Mouse (Mus musculus) erythroid progenitor cell, adult 5-6 weeks (primary cell): ENCODE results near the gene Prl8a9. TPM values are rescaled to one million over a fixed set of nuclear protein-coding genes. Genes with fewer than 3 reads are reported as not detected.

Source experiments
- ATAC-seq: replicated peaks from 2 replicates; pipeline ENCODE4 v1.8.0; 2016; ENCODE audit warnings: moderate number of reproducible peaks, mild to moderate bottlenecking, moderate TSS enrichment, inconsistent platforms; ENCODE audit not compliant: poor library complexity, low FRiP score, severe bottlenecking
- total RNA-seq, 2 experiments: library from RNA; stranded (forward) in 1 of 2; stranded (reverse) in 1 of 2; fragments of 150-400 nt in 1 of 2; fragments of 186-747, 209-891 nt in 1 of 2; gene quantifications; 2 replicates each; pipeline versions ENCODE4 v1.2.3 to v1.2.4; 2015 to 2017; ENCODE audit warnings: low replicate concordance in 2 of 2

Prl8a9 gene
- total RNA-seq (2015; ENCODE audit: low replicate concordance) (not detected in 2 replicates), total RNA-seq (2017; ENCODE audit: low replicate concordance) (not detected in 2 replicates)

GRCm38 (mm10) chr13:27564506-27564905, at the start of gene Prl8a9:
TSS of gene Prl8a9 (minus strand) at chr13:27564606.
- no peak for ATAC-seq

GRCm38 (mm10) chr13:27610482-27610881, 46.1 kb upstream of the Prl8a9 start, which contains the start of gene Prl7b1:
TSS of gene Prl7b1 (minus strand) at chr13:27610582.
- ATAC-seq: no peak

- no peak for ATAC-seq
Observed at GRCm38 (mm10) chr13:27582071-27582470, 17.7 kb upstream of the Prl8a9 start, which contains the start of gene Prl8a1. TSS of gene Prl8a1 (minus strand) at chr13:27582171.

- no peak for ATAC-seq
Observed at GRCm38 (mm10) chr13:27553336-27553735, 11.1 kb downstream of the Prl8a9 start.

- ATAC-seq: no peak
Observed at GRCm38 (mm10) chr13:27523156-27523555, 41.2 kb downstream of the Prl8a9 start.

GRCm38 (mm10) chr13:27513117-27513516, 51.3 kb downstream of the Prl8a9 start, which contains the start of gene Prl8a8:
TSS of gene Prl8a8 (minus strand) at chr13:27513217.
- ATAC-seq: no peak

Other genes starting within 250 kb of the Prl8a9 start
- gene Prl8a2, start 218.9 kb downstream of the Prl8a9 start, total RNA-seq (2015; ENCODE audit: low replicate concordance): not detected in 2 replicates
- gene Prl8a2, start 218.9 kb downstream of the Prl8a9 start, total RNA-seq (2017; ENCODE audit: low replicate concordance): not detected in 2 replicates
- not detected in 2 replicates for gene Prl2b1, start 173.8 kb downstream of the Prl8a9 start, total RNA-seq (2015; ENCODE audit: low replicate concordance)
- gene Prl2b1, start 173.8 kb downstream of the Prl8a9 start, total RNA-seq (2017; ENCODE audit: low replicate concordance): not detected in 2 replicates
- gene Prl8a6, start 125.9 kb downstream of the Prl8a9 start, total RNA-seq (2015; ENCODE audit: low replicate concordance): not detected in 2 replicates
- not detected in 2 replicates for gene Prl8a6, start 125.9 kb downstream of the Prl8a9 start, total RNA-seq (2017; ENCODE audit: low replicate concordance)
- gene Prl8a8, start 51.4 kb downstream of the Prl8a9 start, total RNA-seq (2015; ENCODE audit: low replicate concordance): not detected in 2 replicates
- not detected in 2 replicates for gene Prl8a8, start 51.4 kb downstream of the Prl8a9 start, total RNA-seq (2017; ENCODE audit: low replicate concordance)
- gene Prl8a1, start 17.6 kb upstream of the Prl8a9 start, total RNA-seq (2015; ENCODE audit: low replicate concordance): not detected in 2 replicates
- not detected in 2 replicates for gene Prl8a1, start 17.6 kb upstream of the Prl8a9 start, total RNA-seq (2017; ENCODE audit: low replicate concordance)
- not detected in 2 replicates for gene Prl7b1, start 46.0 kb upstream of the Prl8a9 start, total RNA-seq (2015; ENCODE audit: low replicate concordance)
- not detected in 2 replicates for gene Prl7b1, start 46.0 kb upstream of the Prl8a9 start, total RNA-seq (2017; ENCODE audit: low replicate concordance)
- not detected in 2 replicates for gene Prl7a1, start 77.9 kb upstream of the Prl8a9 start, total RNA-seq (2015; ENCODE audit: low replicate concordance)
- not detected in 2 replicates for gene Prl7a1, start 77.9 kb upstream of the Prl8a9 start, total RNA-seq (2017; ENCODE audit: low replicate concordance)
- not detected in 2 replicates for gene Prl7a2, start 103.4 kb upstream of the Prl8a9 start, total RNA-seq (2015; ENCODE audit: low replicate concordance)
- not detected in 2 replicates for gene Prl7a2, start 103.4 kb upstream of the Prl8a9 start, total RNA-seq (2017; ENCODE audit: low replicate concordance)
- not detected in 2 replicates for gene Prl7d1, start 152.1 kb upstream of the Prl8a9 start, total RNA-seq (2015; ENCODE audit: low replicate concordance)
- gene Prl7d1, start 152.1 kb upstream of the Prl8a9 start, total RNA-seq (2017; ENCODE audit: low replicate concordance): not detected in 2 replicates
- gene Prl7c1, start 216.2 kb upstream of the Prl8a9 start, total RNA-seq (2015; ENCODE audit: low replicate concordance): not detected in 2 replicates
- not detected in 2 replicates for gene Prl7c1, start 216.2 kb upstream of the Prl8a9 start, total RNA-seq (2017; ENCODE audit: low replicate concordance)
- not detected in 2 replicates for gene Prl2a1, start 237.0 kb upstream of the Prl8a9 start, total RNA-seq (2015; ENCODE audit: low replicate concordance)
- not detected in 2 replicates for gene Prl2a1, start 237.0 kb upstream of the Prl8a9 start, total RNA-seq (2017; ENCODE audit: low replicate concordance)